Mouse (Mus musculus): ENCODE data around the gene Baz2b. TPM values are rescaled to one million over a fixed set of nuclear protein-coding genes. Genes with fewer than 3 reads are reported as not detected.

The Baz2b gene
- polyA plus RNA-seq, 1 experiment from 2014 or later = 15.2 TPM

- H3K4me3 ChIP-seq (ENCODE audit: low read depth, low read length) = no peak overlapping the region
- no peak overlapping the region for H3K9ac ChIP-seq (ENCODE audit: low read depth, low read length)
- no peak overlapping the region for H3K27ac ChIP-seq (ENCODE audit: low read length)
- 54% methylated on average over 2 of the region's 2 CpGs for WGBS (ENCODE audit: insufficient replicate concordance)
- H3K27me3 ChIP-seq (ENCODE audit: control insufficient read depth, insufficient read depth, low read depth, low read length) = no peaks in the 10 kb centered on the region
- no peaks in the 10 kb centered on the region for H3K36me3 ChIP-seq (ENCODE audit: control insufficient read depth, insufficient read depth)
- H3K4me2 ChIP-seq (ENCODE audit: low read depth, low read length) = no peak overlapping the region
- ATAC-seq (ENCODE audit: low read depth) = no peak
- H3K4me1 ChIP-seq (ENCODE audit: control insufficient read depth, low read depth, low read length) = no peaks in the 10 kb centered on the region; the same call in 1 of the 2 replicates
- no peaks in the 10 kb centered on the region for H3K9me3 ChIP-seq (replicated peaks; ENCODE audit: control insufficient read depth, low read length)
These were observed 76.6 kb downstream of the Baz2b start for GRCm38 (mm10) chr2:60133072-60133471.

DNA sequence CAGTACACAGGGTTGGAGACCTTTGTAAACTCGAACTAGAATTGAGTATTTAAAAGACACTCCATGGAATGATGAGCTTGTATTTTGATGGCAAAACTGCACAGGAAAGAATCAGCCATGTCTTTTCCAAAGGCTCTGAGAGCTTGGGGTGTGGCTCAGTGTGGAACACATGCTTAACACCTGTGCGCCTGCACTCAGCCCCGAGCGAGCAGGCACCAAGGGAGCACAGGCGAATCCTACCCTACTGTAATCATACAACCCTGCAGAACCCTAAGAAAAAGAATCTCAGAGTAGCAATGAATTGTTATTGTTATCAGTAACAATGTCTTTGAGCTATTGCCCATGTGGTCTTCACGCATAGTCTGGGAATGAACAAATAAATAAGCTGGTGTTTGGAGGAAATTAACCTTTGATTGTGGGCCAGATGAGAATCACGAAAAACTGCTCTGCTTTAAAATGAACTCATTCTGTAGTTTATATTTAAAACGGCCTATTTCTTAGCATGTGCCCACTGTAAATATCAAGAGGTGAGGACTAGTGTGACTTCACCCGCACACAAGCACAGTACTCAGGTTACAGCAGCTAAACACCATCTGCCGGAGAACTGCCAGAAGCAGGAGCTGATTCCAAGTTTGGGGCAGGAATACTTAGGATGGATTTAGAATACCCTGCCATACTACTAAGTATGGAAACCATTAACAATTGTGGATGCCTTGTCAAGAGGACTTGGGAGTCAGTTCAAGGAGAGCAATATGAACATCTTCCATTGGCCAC, 77.2 kb downstream of the Baz2b start:
- Histone ChIP-seq H3K27me3 (ENCODE audit: control insufficient read depth, insufficient read depth, low read depth, low read length) (no peaks in the 10 kb centered on the region), H3K4me1 (ENCODE audit: control insufficient read depth, low read depth, low read length) (no peaks in the 10 kb centered on the region), H3K36me3 (ENCODE audit: control insufficient read depth, insufficient read depth) (no peaks in the 10 kb centered on the region), H3K4me2 (ENCODE audit: low read depth, low read length) (no peak overlapping the region), H3K9me3 (replicated peaks; ENCODE audit: control insufficient read depth, low read length) (no peaks in the 10 kb centered on the region), H3K27ac (ENCODE audit: low read length) (no peak overlapping the region), H3K4me3 (ENCODE audit: low read depth, low read length) (no peak overlapping the region), H3K9ac (ENCODE audit: low read depth, low read length) (no peak overlapping the region)
- ATAC-seq (ENCODE audit: low read depth) = no peak
- WGBS (ENCODE audit: insufficient replicate concordance) = 69% methylated on average over 10 of the region's 10 CpGs

DNA sequence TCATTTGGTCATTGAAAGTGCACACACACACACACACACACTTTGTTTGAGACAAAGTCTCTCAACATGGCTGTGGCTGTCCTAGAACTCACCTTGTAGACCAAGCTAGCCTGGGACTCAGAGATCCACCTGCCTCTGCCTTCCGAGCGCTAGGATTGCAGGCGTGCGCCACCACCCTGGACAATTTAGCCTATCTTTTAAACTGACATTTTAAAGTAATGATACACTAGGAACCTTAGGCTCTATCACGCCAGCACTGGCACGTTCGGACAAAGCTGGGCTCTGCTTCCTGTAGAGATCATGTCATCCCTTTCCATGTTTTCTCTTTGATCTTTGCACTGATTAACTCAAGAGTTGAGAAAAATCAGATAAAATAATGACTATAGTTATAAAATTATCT, 81.0 kb downstream of the Baz2b start:
- H3K4me3 ChIP-seq (ENCODE audit: low read depth, low read length) = no peak overlapping the region
- ATAC-seq (ENCODE audit: low read depth) = no peak
- peaks cover 5% of the 10 kb centered on the region for H3K4me1 ChIP-seq (ENCODE audit: control insufficient read depth, low read depth, low read length)
- no peak overlapping the region for H3K9ac ChIP-seq (ENCODE audit: low read depth, low read length)
- H3K4me2 ChIP-seq (ENCODE audit: low read depth, low read length) = no peak overlapping the region
- no peak overlapping the region for H3K27ac ChIP-seq (ENCODE audit: low read length)
- no peaks in the 10 kb centered on the region for H3K27me3 ChIP-seq (ENCODE audit: control insufficient read depth, insufficient read depth, low read depth, low read length)
- WGBS (ENCODE audit: insufficient replicate concordance) = 87% methylated on average over 7 of the region's 7 CpGs
- H3K9me3 ChIP-seq (replicated peaks; ENCODE audit: control insufficient read depth, low read length) = no peaks in the 10 kb centered on the region
- no peaks in the 10 kb centered on the region for H3K36me3 ChIP-seq (ENCODE audit: control insufficient read depth, insufficient read depth)

DNA sequence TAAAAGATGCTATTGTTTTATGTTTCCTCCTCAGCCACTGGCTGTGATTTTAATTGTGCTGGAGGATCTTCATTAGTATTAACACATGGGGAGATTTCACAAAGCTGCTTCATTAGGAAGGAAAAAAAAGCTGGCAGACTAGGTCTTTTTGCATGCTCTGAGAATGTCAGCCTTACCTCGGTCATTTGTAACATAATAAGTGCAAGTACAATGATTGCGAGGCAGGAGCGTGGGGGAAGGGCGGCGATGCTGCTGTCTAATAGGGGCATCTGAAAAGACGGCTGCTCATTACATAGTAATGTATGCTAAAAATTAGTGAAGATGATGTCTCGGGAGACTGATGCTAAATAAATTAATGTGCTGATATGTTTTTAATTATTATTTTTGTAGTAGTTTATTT, 82.8 kb downstream of the Baz2b start:
- no peak overlapping the region for H3K27ac ChIP-seq (ENCODE audit: low read length)
- no peaks in the 10 kb centered on the region for H3K36me3 ChIP-seq (ENCODE audit: control insufficient read depth, insufficient read depth)
- 61% methylated on average over 7 of the region's 7 CpGs for WGBS (ENCODE audit: insufficient replicate concordance)
- H3K9me3 ChIP-seq (replicated peaks; ENCODE audit: control insufficient read depth, low read length) = no peaks in the 10 kb centered on the region
- H3K4me3 ChIP-seq (ENCODE audit: low read depth, low read length) = 0 out of 2 replicates have a peak overlapping the region, but pooled peaks have one; percentile 5
- no peak for ATAC-seq (ENCODE audit: low read depth)
- peaks cover 10% of the 10 kb centered on the region for H3K4me1 ChIP-seq (ENCODE audit: control insufficient read depth, low read depth, low read length)
- no peaks in the 10 kb centered on the region for H3K27me3 ChIP-seq (ENCODE audit: control insufficient read depth, insufficient read depth, low read depth, low read length)
- H3K9ac ChIP-seq (ENCODE audit: low read depth, low read length) = no peak overlapping the region
- peak overlapping the region; percentile 12; the same call in 1 of the 2 replicates for H3K4me2 ChIP-seq (ENCODE audit: low read depth, low read length)

DNA sequence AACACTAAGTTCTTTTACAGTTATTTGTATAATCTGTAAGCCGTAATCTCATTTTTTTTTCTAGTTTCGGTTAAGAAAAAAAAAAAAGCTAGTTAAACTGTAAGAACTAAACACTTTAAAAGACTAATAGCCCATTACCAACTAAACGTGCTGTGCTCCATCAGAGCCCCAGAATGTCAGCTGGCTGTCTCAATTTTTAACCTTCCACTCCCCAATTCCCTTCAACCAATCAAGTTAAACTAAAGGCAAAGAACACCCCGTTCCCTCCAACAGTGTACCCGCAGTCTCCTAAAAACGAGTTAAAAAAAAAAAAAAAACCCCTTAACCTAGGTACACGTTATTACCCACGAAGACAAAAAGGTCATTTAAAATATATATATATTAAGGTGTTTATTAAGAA, 83.3 kb downstream of the Baz2b start:
- 5% methylated on average over 8 of the region's 8 CpGs for WGBS (ENCODE audit: insufficient replicate concordance)
- Histone ChIP-seq H3K9me3 (replicated peaks; ENCODE audit: control insufficient read depth, low read length) (no peaks in the 10 kb centered on the region), H3K9ac (ENCODE audit: low read depth, low read length) (peak overlapping the region; percentile 3), H3K4me3 (ENCODE audit: low read depth, low read length) (peak overlapping the region; percentile 95), H3K27ac (ENCODE audit: low read length) (no peak overlapping the region), H3K4me1 (ENCODE audit: control insufficient read depth, low read depth, low read length) (peaks cover 10% of the 10 kb centered on the region), H3K36me3 (ENCODE audit: control insufficient read depth, insufficient read depth) (no peaks in the 10 kb centered on the region), H3K27me3 (ENCODE audit: control insufficient read depth, insufficient read depth, low read depth, low read length) (no peaks in the 10 kb centered on the region), H3K4me2 (ENCODE audit: low read depth, low read length) (peak overlapping the region; percentile 59)
- ATAC-seq (ENCODE audit: low read depth) = no peak

DNA sequence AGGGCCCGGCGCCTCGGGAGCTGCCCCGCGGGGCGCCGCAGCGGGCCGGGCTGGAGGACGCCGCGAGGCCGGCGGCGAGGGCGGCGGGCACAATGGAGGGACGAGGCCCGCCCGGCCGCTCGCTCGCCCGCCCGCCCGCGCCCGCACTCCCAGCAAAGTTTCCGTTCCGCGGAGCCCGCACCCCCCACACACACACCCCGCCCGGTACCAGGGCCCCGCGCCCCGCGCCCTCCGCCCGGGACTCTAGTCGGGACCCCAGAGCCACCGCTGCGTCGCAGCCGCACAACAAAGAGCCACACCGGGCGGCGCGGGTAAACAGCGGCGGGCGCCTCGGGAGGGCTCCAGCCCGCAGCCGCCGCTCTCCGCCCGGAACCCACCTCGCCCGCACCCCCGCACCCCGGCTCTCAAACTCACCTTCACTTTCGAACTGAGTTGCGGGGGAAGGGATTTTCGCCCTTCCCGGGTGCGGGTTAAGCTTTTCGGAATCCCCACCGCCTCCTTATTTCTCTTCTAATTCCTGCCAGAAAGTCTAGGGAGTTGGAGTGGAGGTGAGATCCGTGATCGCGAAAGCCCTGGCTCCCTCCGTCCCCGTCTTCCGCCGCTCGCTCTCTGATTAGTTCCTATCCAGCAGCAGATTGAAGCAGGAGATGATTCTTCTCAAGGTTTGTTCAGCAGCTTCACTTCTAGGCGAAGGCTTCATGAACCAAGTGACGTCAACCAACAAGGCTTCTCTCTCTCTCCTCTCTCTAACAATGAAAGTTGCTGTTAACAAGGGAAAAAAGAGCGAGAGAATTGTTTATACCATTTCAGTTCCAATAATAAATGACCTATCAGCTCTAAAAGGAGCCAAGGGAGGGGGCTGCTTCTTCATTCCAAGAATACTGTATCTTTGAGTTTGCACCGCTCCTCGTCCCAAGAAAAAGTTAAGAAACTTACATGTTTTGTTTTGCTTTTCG, 84.3 kb downstream of the Baz2b start:
- 0% methylated on average over 42 of the region's 83 CpGs for WGBS (ENCODE audit: insufficient replicate concordance)
- no peaks in the 10 kb centered on the region for H3K9me3 ChIP-seq (replicated peaks; ENCODE audit: control insufficient read depth, low read length)
- peak overlapping the region; percentile 59 for H3K4me2 ChIP-seq (ENCODE audit: low read depth, low read length)
- H3K9ac ChIP-seq (ENCODE audit: low read depth, low read length) = peak overlapping the region; percentile 99
- no peaks in the 10 kb centered on the region for H3K36me3 ChIP-seq (ENCODE audit: control insufficient read depth, insufficient read depth)
- H3K27ac ChIP-seq (ENCODE audit: low read length) = peak overlapping the region; percentile 98
- no peaks in the 10 kb centered on the region for H3K27me3 ChIP-seq (ENCODE audit: control insufficient read depth, insufficient read depth, low read depth, low read length)
- H3K4me1 ChIP-seq (ENCODE audit: control insufficient read depth, low read depth, low read length) = peaks cover 12% of the 10 kb centered on the region
- peak overlapping the region; percentile 95 for H3K4me3 ChIP-seq (ENCODE audit: low read depth, low read length)
- peak; percentile 67 for ATAC-seq (ENCODE audit: low read depth)

DNA sequence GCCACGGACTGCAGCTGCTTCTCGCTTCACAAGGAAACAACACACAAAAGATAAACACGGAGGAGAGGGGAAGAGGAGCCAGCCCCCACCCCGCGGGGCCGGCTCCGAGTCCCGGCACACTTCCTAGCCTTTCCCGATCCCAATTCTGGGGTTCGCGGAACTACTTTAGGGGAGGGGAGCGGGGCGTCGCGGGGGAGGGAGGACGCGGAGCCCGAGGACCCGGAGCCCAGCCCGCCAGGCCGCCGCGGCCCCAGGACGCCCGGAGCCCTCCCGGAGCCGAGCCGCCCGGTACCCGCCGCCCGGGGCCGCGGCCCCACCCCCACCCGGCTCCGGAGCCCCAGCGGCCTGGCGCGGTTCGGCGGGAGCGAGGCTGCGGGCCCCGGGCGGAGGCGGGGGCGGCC, 85.0 kb downstream of the Baz2b start:
- H3K36me3 ChIP-seq (ENCODE audit: control insufficient read depth, insufficient read depth) = no peaks in the 10 kb centered on the region
- peak overlapping the region; percentile 99 for H3K9ac ChIP-seq (ENCODE audit: low read depth, low read length)
- H3K4me2 ChIP-seq (ENCODE audit: low read depth, low read length) = peak overlapping the region; percentile 59
- H3K27ac ChIP-seq (ENCODE audit: low read length) = peak overlapping the region; percentile 98
- 1% methylated on average over 21 of the region's 47 CpGs for WGBS (ENCODE audit: insufficient replicate concordance)
- H3K27me3 ChIP-seq (ENCODE audit: control insufficient read depth, insufficient read depth, low read depth, low read length) = no peaks in the 10 kb centered on the region
- H3K4me3 ChIP-seq (ENCODE audit: low read depth, low read length) = peak overlapping the region; percentile 95
- peak; percentile 89 for ATAC-seq (ENCODE audit: low read depth)
- no peaks in the 10 kb centered on the region for H3K9me3 ChIP-seq (replicated peaks; ENCODE audit: control insufficient read depth, low read length)
- H3K4me1 ChIP-seq (ENCODE audit: control insufficient read depth, low read depth, low read length) = peaks cover 15% of the 10 kb centered on the region

- ATAC-seq (ENCODE audit: low read depth) = no peak
- WGBS (ENCODE audit: insufficient replicate concordance) = 3% methylated on average over 13 of the region's 13 CpGs
- H3K9me3 ChIP-seq (replicated peaks; ENCODE audit: control insufficient read depth, low read length) = no peaks in the 10 kb centered on the region
These were observed 85.6 kb downstream of the Baz2b start for GRCm38 (mm10) chr2:60123911-60124647.

More at GRCm38 (mm10) chr2:60123911-60124647, 85.6 kb downstream of the Baz2b start:
- Histone ChIP-seq H3K27me3 (ENCODE audit: control insufficient read depth, insufficient read depth, low read depth, low read length) (no peaks in the 10 kb centered on the region), H3K4me1 (ENCODE audit: control insufficient read depth, low read depth, low read length) (peaks cover 15% of the 10 kb centered on the region), H3K4me3 (ENCODE audit: low read depth, low read length) (peak overlapping the region; percentile 95), H3K4me2 (ENCODE audit: low read depth, low read length) (peak overlapping the region; percentile 59), H3K9ac (ENCODE audit: low read depth, low read length) (peak overlapping the region; percentile 99), H3K27ac (ENCODE audit: low read length) (peak overlapping the region; percentile 98), H3K36me3 (ENCODE audit: control insufficient read depth, insufficient read depth) (no peaks in the 10 kb centered on the region)
